Mouse (Mus musculus): Measurements from ENCODE around the gene Olfr544. TPM values are rescaled to one million over a fixed set of nuclear protein-coding genes. Genes with fewer than 3 reads are reported as not detected.
"Not testable (repeated sequence)": the region's sequence is repeated elsewhere in the genome, so short reads cannot be mapped to it uniquely, and the experiment has no call there.

Gene Olfr544
- total RNA-seq (2021), result not detected

GRCm38 (mm10) chr7:102488161-102488560 is at the start of gene Olfr544:
Gene Olfr544, minus strand, starts transcription at chr7:102488313.
- no peak for DNase-seq (ENCODE audit: low spot score in 2 of 2)
- intact Hi-C loops (cut with DNase I), result no loop called here

DNA sequence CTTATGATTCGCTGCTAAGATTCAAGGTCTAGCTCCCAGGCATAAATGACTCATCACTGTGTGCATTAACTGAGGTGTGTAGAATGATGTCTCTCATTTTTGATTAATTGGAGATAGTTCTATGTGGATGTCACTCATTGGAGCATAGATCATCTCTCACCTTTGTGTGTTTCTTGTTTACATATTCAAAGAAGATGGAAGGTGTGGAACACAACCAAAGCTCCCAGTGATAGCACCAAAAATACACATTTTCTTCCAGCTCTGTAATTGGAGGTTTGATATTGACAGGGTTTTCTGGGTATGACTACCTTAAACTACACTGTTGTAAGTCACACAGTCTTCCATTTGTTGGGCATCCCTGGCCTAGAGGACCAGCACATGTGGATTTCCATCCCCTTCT is 46.3 kb upstream of the Olfr544 start, which contains the start of gene Olfr547:
Gene Olfr547, plus strand, starts transcription at position 301 of the 400 bp plus-strand sequence.
- no peak for DNase-seq (ENCODE audit: low spot score in 2 of 2)
- intact Hi-C loops (cut with DNase I), result no loop called here

DNA sequence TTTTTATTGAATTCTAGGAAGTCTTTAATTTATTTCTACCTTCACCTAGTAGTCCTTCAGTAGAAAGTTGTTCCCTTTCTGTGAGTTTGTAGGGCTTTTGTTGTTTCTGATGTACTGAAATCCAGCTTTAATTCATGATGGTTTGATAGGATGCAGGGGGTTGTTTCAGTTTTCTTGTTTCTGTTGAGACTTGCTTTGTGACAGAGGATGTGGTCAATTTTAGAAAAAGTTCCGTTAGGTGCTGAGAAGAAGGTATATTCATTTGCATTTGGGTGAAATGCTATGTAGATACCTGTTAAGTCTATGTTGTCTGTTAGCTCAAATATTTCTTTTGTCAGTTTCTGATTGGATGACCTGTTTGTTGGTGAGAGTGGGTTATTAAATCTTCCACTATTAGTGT is 40.9 kb upstream of the Olfr544 start:
- DNase-seq (ENCODE audit: low spot score in 2 of 2), result no peak
- intact Hi-C loops (cut with DNase I), result no loop called here

DNA sequence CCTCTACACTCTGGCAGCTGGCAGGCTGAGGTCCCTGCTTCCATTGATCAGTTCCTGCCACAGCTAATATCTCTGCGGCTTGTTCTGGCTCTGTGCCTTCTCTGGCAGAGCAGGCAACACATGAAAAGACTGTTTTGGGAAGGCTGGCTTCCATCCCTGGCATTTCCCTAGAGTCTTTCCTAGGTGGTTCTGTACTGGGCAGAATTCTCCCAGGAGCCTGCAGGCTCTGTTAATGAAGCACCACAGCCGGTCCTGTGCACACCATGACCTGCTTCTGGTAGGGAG is 28.9 kb upstream of the Olfr544 start:
- DNase-seq (ENCODE audit: low spot score in 2 of 2), result peak in 1 of 2 experiments; percentile 17

GRCm38 (mm10) chr7:102516261-102517050 is 28.3 kb upstream of the Olfr544 start:
- intact Hi-C loops (cut with DNase I), result loop anchor here (10.0 kb wide), 1 partner anchor 1288 kb away; no protein-coding TSS in a partner anchor

More for the DNA sequence above, 28.9 kb upstream of the Olfr544 start:
- intact Hi-C loops (cut with DNase I), result loop anchor here (10.0 kb wide), 1 partner anchor 1288 kb away; no protein-coding TSS in a partner anchor

GRCm38 (mm10) chr7:102514144-102514543 is 26.0 kb upstream of the Olfr544 start:
- DNase-seq (ENCODE audit: low spot score in 2 of 2), result no peak
- intact Hi-C loops (cut with DNase I), result loop anchor here (10.0 kb wide), 1 partner anchor 1291 kb away; no protein-coding TSS in a partner anchor

More at GRCm38 (mm10) chr7:102516261-102517050, 28.3 kb upstream of the Olfr544 start:
- no peak for DNase-seq (ENCODE audit: low spot score in 2 of 2)

- intact Hi-C loops (cut with DNase I), result loop anchor here (1.0 to 10.0 kb wide), 3 partner anchors 124 to 1292 kb away; no protein-coding TSS in a partner anchor
- peak; percentile 82 to 91 for DNase-seq (ENCODE audit: low spot score in 2 of 2)
These were observed 24.8 kb upstream of the Olfr544 start for GRCm38 (mm10) chr7:102512814-102513435.

DNA sequence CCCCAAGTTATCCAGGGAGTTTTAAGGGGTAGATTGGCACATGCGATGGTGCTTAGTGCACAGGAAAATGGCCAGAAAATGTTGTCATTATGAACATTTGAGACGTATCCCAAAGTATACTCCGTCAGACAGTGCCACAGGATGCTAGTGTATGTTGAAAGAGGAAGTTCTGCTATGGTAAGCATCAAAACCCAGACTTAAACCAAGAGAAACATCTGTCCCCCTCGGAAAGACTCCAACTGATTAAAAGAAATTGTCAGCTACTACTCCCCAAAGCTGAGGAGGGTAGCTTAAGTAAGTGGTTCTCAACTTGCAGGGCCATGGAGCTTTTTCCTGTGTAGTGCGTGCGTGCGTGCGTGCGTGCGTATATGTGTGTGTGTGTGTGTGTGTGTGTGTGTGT is 23.8 kb upstream of the Olfr544 start:
- no peak for DNase-seq (ENCODE audit: low spot score in 2 of 2)
- intact Hi-C loops (cut with DNase I), result loop anchor here (2.0 to 10.0 kb wide), 2 partner anchors 407 to 1293 kb away; no protein-coding TSS in a partner anchor

DNA sequence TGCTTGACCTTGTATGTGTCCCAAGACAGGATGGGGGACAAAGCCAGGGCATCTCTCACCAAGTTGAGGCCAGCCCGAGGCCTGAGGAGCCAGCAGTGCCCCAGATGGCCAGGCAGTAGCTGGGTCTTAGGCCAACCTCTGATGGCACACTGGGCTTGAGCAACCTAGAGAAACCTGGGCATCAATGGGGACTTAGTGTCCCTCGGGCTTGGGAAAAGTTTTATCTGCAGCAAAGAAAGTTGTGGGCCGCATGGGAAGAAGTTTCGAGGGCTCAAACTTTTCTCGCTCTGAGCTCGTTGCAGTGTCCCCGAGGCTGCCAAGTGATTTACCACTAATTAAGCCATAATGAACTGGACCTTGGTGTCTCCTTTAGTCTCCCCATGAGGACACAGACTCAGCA is 21.6 kb upstream of the Olfr544 start:
- intact Hi-C loops (cut with DNase I), result loop anchor here (5.0 to 10.0 kb wide), 3 partner anchors 1295 to 1435 kb away; partner anchors contain the start of gene Olfr633

DNA sequence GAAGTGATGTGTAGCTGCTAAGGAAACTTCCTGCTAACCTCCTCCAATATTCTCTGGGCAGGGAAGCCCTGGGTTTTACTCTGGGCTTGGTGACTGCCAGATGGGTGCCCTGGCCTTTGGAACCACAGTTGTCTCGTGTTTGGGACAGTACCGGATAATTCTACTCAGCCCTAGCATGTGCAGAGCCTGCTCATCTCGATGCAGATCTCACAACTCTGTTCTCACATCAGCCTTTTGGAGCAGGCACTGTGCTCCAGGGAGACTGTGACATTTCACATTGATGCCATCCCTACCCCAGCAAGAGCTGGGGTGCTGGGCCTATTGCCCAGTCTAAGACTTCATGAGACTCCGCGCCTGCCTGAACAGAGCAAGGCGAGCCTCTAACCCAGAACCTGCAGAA is 20.6 kb upstream of the Olfr544 start:
- no peak for DNase-seq (ENCODE audit: low spot score in 2 of 2)
- intact Hi-C loops (cut with DNase I), result loop anchor here (5.0 to 10.0 kb wide), 2 partner anchors 1364 to 1436 kb away; partner anchors contain the start of gene Olfr633

More for the DNA sequence above, 21.6 kb upstream of the Olfr544 start:
- DNase-seq (ENCODE audit: low spot score in 2 of 2), result no peak

GRCm38 (mm10) chr7:102508066-102508465 is 20.0 kb upstream of the Olfr544 start:
- no peak for DNase-seq (ENCODE audit: low spot score in 2 of 2)
- intact Hi-C loops (cut with DNase I), result loop anchor here (5.0 to 10.0 kb wide), 2 partner anchors 1364 to 1437 kb away; partner anchors contain the start of gene Olfr633

DNA sequence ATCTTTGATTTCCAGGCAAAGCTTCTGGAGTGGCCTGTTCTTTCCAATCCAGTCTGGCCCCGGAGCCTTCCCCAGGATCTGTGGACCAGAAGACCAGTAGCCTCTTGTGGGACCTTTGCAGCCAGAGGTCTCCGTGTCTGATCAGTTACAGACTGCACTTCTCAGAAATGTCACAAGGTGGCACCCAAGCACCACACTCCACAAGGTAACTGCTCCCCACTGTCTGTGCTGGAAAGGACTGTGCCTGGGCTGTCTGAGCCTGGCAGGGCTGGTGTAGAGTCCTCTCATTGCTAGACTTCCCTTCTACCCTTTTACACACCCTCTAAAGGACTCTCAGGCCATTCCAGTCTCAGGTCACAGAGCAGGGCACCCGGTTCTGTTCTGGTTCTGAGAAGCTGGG is 18.7 kb upstream of the Olfr544 start:
- intact Hi-C loops (cut with DNase I), result loop anchor here (5.0 to 10.0 kb wide), 2 partner anchors 1365 to 1438 kb away; partner anchors contain the start of gene Olfr633
- peak; percentile 78 to 82 for DNase-seq (ENCODE audit: low spot score in 2 of 2)

GRCm38 (mm10) chr7:102501986-102502385 is 13.9 kb upstream of the Olfr544 start:
- intact Hi-C loops (cut with DNase I), result loop anchor here (10.0 kb wide), 1 partner anchor 1443 kb away; the partner anchor contains the start of gene Olfr633
- no peak for DNase-seq (ENCODE audit: low spot score in 2 of 2)

GRCm38 (mm10) chr7:102499473-102499872 is 11.4 kb upstream of the Olfr544 start, which contains the start of gene Olfr545:
Gene Olfr545, minus strand, starts transcription at chr7:102499573.
- DNase-seq (ENCODE audit: low spot score in 2 of 2), result no peak
- intact Hi-C loops (cut with DNase I), result no loop called here

GRCm38 (mm10) chr7:102494416-102494815 is 6.3 kb upstream of the Olfr544 start:
- intact Hi-C loops (cut with DNase I); DNase-seq (ENCODE audit: low spot score in 2 of 2): not testable (repeated sequence)

DNA sequence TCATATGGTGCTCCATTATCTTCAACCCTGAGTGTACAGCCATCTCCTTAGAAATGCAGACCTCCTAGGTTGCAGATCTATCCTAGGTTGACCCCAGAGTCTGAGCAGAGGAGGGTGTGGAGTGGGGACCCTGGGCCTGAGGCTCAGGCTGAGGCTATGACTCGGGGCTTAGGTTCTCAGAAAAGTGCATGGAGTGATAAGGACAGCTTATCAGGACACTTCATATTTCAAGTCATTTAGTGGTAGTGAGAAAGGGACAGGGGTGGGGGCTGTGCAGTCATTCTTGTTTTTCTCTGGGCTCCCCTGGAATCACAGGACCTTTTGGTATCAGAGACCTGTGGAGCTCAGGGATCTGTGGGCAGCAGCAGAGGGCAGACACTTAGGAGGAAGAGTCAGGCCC is 2.0 kb downstream of the Olfr544 start:
- intact Hi-C loops (cut with DNase I), result no loop called here
- no peak for DNase-seq (ENCODE audit: low spot score in 2 of 2)

- DNase-seq (ENCODE audit: low spot score in 2 of 2); intact Hi-C loops (cut with DNase I): not testable (repeated sequence)
These were observed 3.3 kb downstream of the Olfr544 start for GRCm38 (mm10) chr7:102484766-102485165.

DNA sequence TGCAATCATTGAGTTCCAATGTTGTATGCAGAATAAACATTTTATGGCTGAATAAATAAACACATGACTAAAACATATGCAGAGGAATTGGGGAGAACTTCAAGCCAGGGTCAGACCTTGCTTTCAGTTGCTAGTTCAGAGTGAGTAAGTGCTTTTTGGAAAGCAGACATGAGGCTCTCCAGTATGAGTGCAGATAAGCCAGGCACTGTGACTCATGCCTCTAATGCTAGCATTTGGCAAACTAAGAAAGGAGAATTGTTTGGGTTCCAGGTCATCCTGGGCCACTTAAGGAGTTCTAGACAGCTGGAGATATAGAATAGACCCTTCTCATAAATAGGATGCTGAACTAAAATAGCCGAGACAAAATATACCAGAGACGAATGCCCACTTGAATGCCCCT is 4.4 kb downstream of the Olfr544 start:
- intact Hi-C loops (cut with DNase I), result no loop called here
- no peak for DNase-seq (ENCODE audit: low spot score in 2 of 2)

DNA sequence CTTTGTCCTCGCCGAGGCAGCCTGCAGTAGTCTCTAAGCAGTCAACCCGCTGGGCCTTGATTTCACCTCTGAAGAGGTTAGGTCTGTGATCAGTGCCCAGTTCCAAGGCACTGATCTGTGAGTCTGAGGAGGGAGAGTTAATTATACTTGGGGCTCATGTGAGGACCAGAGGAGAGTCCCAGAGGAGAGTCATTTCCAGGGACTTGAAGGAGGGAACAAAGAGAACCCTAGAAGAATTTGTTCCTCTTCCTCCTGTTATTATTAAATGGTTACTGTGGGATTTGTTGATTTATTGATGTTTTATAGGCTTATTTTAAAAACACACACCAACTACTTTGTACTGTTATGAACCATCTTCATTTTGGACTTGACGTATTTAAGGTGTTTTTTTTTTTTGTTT is 6.5 kb downstream of the Olfr544 start, which contains the start of gene Olfr543:
Gene Olfr543, minus strand, starts transcription at position 101 of the 400 bp plus-strand sequence.
- no peak for DNase-seq (ENCODE audit: low spot score in 2 of 2)
- intact Hi-C loops (cut with DNase I), result no loop called here

DNA sequence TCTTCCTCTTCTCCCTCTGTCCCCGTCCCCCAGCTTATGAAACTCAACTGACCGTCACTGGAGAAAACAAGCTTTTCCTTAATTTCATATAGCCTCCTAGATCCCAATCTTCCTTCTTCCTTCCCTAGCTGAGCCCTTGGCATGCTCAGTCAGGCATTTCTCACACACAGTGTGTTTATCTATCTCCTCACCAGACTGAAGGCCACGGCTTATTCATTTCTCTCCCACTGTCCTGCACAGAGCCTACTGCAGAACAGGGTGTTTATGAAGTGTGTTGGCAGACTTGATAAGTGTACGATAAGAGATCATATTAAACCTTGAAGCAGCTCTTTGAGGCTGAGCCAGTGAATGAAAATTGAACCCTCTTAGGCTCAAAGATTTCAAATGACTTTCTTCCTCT is 7.3 kb downstream of the Olfr544 start:
- intact Hi-C loops (cut with DNase I), result no loop called here
- DNase-seq (ENCODE audit: low spot score in 2 of 2), result no peak

Data from left cerebral cortex, postnatal 25 days (tissue).